Mouse (Mus musculus): ENCODE measurements around the gene Ina. TPM values are rescaled to one million over a fixed set of nuclear protein-coding genes. Genes with fewer than 3 reads are reported as not detected.

Ina gene
- total and polyA plus RNA-seq, 3 experiments: not detected

DNA sequence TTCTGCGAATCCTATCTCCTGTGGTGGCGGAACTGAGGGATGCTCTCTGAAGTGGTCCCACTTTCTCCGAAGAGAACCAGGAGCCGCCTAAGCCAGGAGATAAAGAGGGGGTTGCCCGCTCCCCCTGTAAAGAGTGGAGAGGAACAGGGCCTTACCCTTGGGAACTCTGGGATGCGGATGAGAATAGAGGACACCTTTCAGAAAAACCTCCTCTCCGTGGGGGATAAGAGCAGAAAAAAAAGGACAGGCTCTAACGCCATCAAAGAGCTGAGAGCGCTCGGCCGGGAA is 395 bp upstream of the Ina start:
- Histone ChIP-seq H3K9ac (ENCODE audit: control insufficient read depth, low read depth, low read length, poor library complexity, severe bottlenecking) (no peak overlapping the region), H3K79me2 (ENCODE audit: control insufficient read depth, insufficient read depth, low read length, poor library complexity) (no peaks in the 10 kb centered on the region), H3K4me1 (ENCODE audit: control insufficient read depth in 1 of 2, insufficient read depth in 2 of 2, low read length in 2 of 2) (no peaks in the 10 kb centered on the region), H3K4me3 (ENCODE audit: control insufficient read depth in 1 of 2, insufficient read depth in 1 of 2, low read depth in 2 of 2, low read length in 2 of 2) (no peak overlapping the region), H3K27me3 (ENCODE audit: control insufficient read depth in 1 of 2, insufficient read depth in 2 of 2, low read length in 2 of 2) (peaks cover 3 to 5% of the 10 kb centered on the region in 2 experiments), H3K9me3 (replicated peaks; ENCODE audit: insufficient read depth, low read length) (no peaks in the 10 kb centered on the region), H3K27ac (ENCODE audit: control insufficient read depth, low read depth, low read length) (no peak overlapping the region), H3K36me3 (ENCODE audit: control insufficient read depth in 1 of 2, insufficient read depth in 2 of 2, low read length in 2 of 2) (no peaks in the 10 kb centered on the region)
- no peak for TF ChIP-seq POLR2A (IDR thresholded peaks at IDR 0.05; ENCODE audit: control insufficient read depth in 1 of 2, insufficient read depth in 1 of 2, low read depth in 1 of 2, low read length in 2 of 2, poor library complexity in 1 of 2)
- no peak for TF ChIP-seq POLR2AphosphoS5 (IDR thresholded peaks at IDR 0.05; ENCODE audit: borderline replicate concordance, low read depth, low read length)
- TF ChIP-seq MXI1 (IDR thresholded peaks at IDR 0.05; ENCODE audit: low read depth, low read length): no peak
- no peak for TF ChIP-seq GATA1 (IDR thresholded peaks at IDR 0.05; ENCODE audit: low read depth, low read length)
- no peak for TF ChIP-seq MYB (IDR thresholded peaks at IDR 0.05; ENCODE audit: low read depth, low read length)
- TF ChIP-seq ELF1 (IDR thresholded peaks at IDR 0.05; ENCODE audit: low read depth, low read length): no peak
- TF ChIP-seq MEF2A (IDR thresholded peaks at IDR 0.05; ENCODE audit: extremely low read depth, insufficient replicate concordance, low read depth, low read length, poor library complexity, severe bottlenecking): no peak
- no peak for TF ChIP-seq TBP (IDR thresholded peaks at IDR 0.05; ENCODE audit: low read depth, low read length)
- TF ChIP-seq ZNF384 (IDR thresholded peaks at IDR 0.05; ENCODE audit: low read depth, low read length): no peak
- TF ChIP-seq USF1 (IDR thresholded peaks at IDR 0.05; ENCODE audit: low read depth, low read length): no peak
- TF ChIP-seq JUND (IDR thresholded peaks at IDR 0.05; ENCODE audit: low read depth, low read length): no peak
- TF ChIP-seq CHD2 (IDR thresholded peaks at IDR 0.05; ENCODE audit: low read length): no peak
- no peak for TF ChIP-seq KAT2A (conservative IDR thresholded peaks at IDR 0.05; ENCODE audit: low read depth, low read length)
- TF ChIP-seq UBTF (IDR thresholded peaks at IDR 0.05; ENCODE audit: borderline replicate concordance, insufficient read depth, low read depth, low read length): no peak
- TF ChIP-seq CTCF (IDR thresholded peaks at IDR 0.05 in 2 of 3, conservative IDR thresholded peaks at IDR 0.05 in 1 of 3; ENCODE audit: control insufficient read depth in 1 of 3, insufficient read depth in 1 of 3, low read depth in 2 of 3, low read length in 3 of 3, poor library complexity in 1 of 3, severe bottlenecking in 1 of 3): no peak
- no peak for TF ChIP-seq USF2 (IDR thresholded peaks at IDR 0.05; ENCODE audit: borderline replicate concordance in 1 of 2, insufficient read depth in 1 of 2, low read depth in 1 of 2, low read length in 2 of 2)
- TF ChIP-seq EP300 (IDR thresholded peaks at IDR 0.05; ENCODE audit: low read depth in 1 of 2, low read length in 2 of 2): no peak
- no peak for TF ChIP-seq CHD1 (IDR thresholded peaks at IDR 0.05; ENCODE audit: low read depth, low read length)
- no peak for TF ChIP-seq GABPA (IDR thresholded peaks at IDR 0.05; ENCODE audit: low read depth, low read length)
- TF ChIP-seq ZKSCAN1 (IDR thresholded peaks at IDR 0.05; ENCODE audit: low read depth, low read length): no peak
- DNase-seq (ENCODE audit: low read depth, low spot score): no peak

DNA sequence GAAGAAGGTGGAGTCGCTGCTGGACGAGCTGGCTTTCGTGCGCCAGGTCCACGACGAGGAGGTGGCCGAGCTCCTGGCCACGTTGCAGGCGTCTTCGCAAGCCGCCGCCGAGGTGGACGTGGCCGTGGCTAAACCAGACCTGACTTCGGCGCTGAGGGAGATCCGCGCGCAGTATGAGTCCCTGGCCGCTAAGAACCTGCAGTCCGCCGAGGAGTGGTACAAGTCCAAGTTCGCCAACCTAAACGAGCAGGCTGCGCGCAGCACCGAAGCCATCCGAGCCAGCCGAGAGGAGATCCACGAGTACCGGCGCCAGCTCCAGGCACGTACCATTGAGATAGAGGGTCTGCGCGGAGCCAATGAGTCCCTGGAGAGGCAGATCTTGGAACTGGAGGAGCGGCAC is 898 bp downstream of the Ina start:
- Histone ChIP-seq H3K27me3 (ENCODE audit: control insufficient read depth in 1 of 2, insufficient read depth in 2 of 2, low read length in 2 of 2) (peaks cover 0 to 7% of the 10 kb centered on the region in 2 experiments; a peak in 2 of 4 replicates), H3K9me3 (replicated peaks; ENCODE audit: insufficient read depth, low read length) (no peaks in the 10 kb centered on the region)
- TF ChIP-seq USF1 (IDR thresholded peaks at IDR 0.05; ENCODE audit: low read depth, low read length) (no peak), POLR2A (IDR thresholded peaks at IDR 0.05; ENCODE audit: control insufficient read depth in 1 of 2, insufficient read depth in 1 of 2, low read depth in 1 of 2, low read length in 2 of 2, poor library complexity in 1 of 2) (0 out of 4 replicates have a peak, but pooled peaks of 1 of the 2 experiments have one; percentile 30), ETS1 (IDR thresholded peaks at IDR 0.05; ENCODE audit: low read depth, low read length) (no peak)

More for the DNA sequence above, 898 bp downstream of the Ina start:
- H3K36me3 ChIP-seq (ENCODE audit: control insufficient read depth in 1 of 2, insufficient read depth in 2 of 2, low read length in 2 of 2): no peaks in the 10 kb centered on the region
- H3K27ac ChIP-seq (ENCODE audit: control insufficient read depth, low read depth, low read length): no peak overlapping the region
- no peak overlapping the region for H3K4me3 ChIP-seq (ENCODE audit: control insufficient read depth in 1 of 2, insufficient read depth in 1 of 2, low read depth in 2 of 2, low read length in 2 of 2)
- no peaks in the 10 kb centered on the region for H3K4me1 ChIP-seq (ENCODE audit: control insufficient read depth in 1 of 2, insufficient read depth in 2 of 2, low read length in 2 of 2)
- H3K79me2 ChIP-seq (ENCODE audit: control insufficient read depth, insufficient read depth, low read length, poor library complexity): no peaks in the 10 kb centered on the region
- DNase-seq (ENCODE audit: low read depth, low spot score): no peak
- H3K9ac ChIP-seq (ENCODE audit: control insufficient read depth, low read depth, low read length, poor library complexity, severe bottlenecking): no peak overlapping the region

Data from MEL (cell line).